Mouse (Mus musculus): ENCODE data around the gene Dnah11.

Dnah11 gene

DNA sequence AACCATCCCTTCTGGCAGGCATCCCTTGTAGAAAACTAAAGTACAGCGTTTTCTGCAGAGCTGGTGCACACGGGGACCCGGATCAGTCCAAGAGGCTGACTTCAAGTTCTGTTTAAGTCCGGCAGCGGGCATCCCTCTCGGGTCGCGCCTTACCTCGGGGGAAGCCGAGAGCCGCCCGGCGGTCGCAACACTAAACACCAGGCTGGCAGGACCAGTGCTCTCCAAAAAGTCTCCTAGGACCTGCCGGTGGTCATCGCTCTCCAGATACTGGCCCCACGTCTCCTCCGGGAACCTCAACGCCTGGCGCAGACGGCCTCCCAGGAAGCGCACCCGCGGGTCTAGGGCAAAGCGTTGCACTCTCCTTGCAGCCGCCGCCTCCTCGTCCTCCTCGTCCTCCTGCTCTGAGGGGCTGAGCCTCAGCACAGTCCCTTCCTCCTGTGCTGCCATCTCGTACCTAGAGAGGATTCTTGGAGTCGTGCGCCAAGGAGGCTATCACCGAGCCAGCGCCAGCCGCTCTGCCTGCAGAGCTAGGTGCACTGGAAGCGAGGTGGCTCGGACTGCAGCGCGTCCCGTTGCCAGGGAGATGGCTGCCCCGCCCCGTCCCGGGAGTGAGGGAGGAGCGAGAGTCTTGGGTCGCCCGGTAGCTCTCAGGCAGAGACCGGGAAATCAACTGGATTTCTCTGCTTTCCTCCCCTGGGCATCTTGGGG lies at the start of gene Dnah11:
Gene Dnah11 (minus strand): TSS at position 658 of the 708 bp plus-strand sequence.
- peak; percentile 54 to 59 for DNase-seq (ENCODE audit: low spot score in 2 of 2)

DNA sequence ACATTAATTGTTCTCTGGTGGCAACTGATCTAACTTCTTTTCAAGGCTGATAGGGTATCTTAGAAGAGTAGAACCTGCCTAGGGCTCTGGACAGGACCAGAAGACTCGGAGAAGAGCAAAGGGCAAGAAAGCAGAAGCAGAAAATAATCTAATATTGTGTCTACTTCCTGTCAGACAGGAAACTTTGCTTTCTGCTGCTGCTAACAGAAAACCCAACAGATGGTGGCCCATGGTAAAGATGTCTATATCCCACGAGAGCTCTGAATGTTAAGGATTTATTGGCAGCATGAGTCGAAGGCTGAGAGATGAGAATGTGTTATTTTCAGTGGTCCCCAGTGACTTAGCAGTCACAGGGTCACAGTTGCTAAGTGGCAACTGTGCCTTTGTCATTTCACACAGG lies 22.3 kb upstream of the Dnah11 start:
- DNase-seq (ENCODE audit: low spot score in 2 of 2): peak; percentile 4 to 11

DNA sequence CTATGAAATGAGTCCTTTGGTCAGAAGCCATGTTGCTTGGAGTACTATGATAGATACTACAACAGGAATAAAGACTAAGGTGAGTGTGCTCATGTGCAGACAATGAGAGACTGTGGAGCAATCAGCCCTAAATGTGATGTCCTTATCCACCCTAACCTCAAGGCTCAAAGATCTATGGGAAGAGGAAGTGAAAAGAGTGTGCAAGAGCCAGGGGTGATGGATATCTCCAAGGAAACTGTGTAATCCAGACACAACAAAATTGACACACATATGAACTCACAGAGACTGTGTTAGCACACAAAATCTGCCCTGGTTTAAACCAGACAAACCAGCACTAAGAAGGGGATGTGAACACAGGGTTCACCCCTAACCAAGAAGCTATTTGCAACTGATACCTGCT lies 21.2 kb upstream of the Dnah11 start:
- DNase-seq (ENCODE audit: low spot score in 2 of 2): no peak

DNA sequence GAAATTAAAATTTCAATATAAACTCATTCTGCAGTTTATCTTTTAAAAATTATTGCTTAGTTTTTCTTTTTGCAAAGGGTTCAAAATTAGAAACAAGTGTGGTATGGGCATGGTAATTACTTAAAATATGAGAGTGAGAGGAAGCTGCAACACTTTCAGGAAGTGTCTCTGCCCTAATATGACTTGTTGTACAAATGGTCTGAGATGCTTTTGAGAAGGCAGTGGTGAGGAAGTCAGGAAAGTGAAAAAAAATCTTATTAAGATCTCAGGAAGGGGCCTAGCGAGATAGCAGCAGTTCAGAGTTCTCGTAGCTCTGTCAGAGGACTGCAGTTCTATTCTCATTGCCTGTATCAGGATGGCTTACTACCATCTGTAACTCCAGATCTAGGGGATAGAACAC lies 13.3 kb upstream of the Dnah11 start:
- peak in 1 of 2 experiments; percentile 15 for DNase-seq (ENCODE audit: low spot score in 2 of 2)

DNA sequence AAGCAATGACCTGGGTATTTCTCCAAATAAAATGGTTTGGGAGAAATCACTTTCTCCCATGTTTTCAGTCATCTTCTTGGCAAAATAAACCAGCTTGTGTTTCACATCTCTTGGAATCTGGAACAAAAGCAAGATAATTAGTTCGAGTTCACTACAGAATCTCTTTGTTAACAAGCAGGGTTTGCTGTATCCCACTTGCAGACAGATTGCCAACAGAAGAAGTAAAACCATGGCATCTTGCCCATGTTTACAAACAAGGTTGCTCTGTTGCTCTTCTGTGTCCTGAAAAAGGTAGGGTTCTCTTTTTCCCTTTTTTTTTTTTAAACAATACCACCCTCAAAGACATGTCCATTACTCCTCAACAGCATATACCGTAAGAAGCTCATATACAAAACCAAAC lies 2.3 kb downstream of the Dnah11 start:
- no peak for DNase-seq (ENCODE audit: low spot score in 2 of 2)

DNA sequence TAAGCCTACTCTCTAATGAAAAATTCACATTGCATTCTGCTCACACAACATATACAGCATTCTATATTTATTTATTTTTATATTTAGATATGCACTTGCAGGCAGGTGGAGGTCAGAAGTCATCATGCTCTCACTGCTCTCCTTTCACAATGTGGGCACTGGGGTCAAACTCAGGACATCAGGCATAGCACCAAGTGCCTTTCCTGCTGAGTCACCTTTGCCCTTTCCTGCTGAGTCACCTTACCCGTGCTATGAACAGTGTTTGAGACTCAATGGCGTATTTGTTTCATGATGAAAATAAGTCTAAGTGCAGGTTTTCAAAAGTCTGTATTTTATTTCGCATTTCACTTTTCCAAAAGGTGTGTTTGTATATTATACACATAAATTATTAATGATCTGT lies 9.3 kb downstream of the Dnah11 start:
- no peak for DNase-seq (ENCODE audit: low spot score in 2 of 2)

DNA sequence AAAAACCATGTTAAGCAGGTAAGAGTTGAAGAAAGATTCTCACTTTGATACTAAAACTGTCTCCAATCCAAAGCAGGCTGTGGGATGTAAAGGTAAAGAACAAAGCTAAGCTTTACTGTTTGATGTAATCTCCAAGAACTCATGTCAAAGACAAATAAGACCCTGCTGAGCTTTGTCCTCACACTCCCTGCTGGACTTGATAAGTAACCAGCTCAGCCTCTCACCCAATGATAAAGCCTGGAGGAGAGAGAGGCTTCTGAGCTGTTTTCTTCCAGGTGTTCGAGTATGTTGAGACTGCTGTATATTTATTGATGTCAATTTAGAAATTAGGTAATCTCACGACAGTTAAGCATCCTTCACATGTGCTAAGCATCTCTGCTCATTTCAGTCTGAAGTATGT lies 11.2 kb downstream of the Dnah11 start:
- DNase-seq (ENCODE audit: low spot score in 2 of 2): no peak

DNA sequence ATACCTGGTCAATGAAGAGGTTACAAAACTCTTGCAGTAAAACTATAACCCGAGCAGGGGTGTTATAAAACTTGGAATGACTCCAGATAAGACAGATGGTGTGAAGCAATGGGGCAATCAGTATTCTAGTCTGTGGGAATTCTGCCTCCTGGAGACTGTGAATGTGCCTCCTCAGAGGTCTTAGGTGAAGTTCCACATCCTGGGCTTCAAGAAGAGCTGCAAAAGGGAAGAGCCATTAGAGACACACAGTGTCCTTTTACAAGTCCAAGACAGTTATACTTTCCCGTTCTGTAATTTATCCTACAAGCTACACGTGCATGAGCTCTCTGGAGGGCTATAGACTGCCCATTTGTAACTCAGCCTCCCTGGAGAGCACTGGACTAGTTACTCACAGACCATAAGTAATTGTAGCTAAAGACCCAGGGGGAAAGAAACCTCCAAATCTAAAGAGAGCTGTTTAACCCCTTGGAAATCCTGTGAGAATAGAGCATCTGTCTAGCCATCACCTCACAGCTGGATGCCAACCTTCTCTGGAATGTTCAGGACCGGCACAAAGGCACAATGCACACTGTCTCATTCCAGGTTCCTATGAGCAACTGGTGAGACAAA lies 11.9 kb downstream of the Dnah11 start:
- no peak for DNase-seq (ENCODE audit: low spot score in 2 of 2)

DNA sequence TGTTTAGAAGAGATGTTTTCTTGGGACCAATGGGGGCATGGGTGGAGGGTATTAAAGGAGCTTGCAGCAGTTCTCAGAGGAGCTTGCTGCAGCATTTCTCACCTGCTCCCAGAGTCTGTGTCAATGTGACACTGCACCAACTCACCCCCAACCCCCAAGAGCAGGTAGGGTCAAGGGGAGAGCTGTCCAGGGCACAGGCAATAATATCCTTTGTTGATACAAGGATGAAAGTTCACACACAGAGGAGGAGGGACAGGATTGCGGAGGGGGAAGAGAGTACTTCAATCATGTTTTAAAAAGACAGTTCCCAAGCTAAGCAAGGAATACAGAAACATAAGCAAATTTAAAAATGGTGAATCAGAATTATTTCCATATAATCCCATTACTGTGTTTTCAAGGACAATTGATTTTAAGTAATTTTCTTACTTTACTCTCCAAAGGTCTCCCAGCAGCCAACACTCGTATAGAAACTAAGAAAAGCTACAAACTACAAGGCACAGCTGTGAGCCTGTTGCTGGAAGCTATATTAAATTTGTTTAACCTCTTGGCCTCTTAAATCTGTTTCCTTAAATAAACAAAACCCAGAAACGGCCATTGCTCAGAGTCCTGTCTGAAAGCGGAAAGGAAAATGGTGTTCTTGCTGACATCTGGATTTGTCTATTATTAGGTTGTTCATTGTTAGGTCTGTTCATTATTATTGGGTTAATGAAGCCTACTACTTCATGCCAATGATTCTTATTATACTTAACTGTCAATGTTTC lies 12.5 kb downstream of the Dnah11 start:
- DNase-seq (ENCODE audit: low spot score in 2 of 2): no peak

DNA sequence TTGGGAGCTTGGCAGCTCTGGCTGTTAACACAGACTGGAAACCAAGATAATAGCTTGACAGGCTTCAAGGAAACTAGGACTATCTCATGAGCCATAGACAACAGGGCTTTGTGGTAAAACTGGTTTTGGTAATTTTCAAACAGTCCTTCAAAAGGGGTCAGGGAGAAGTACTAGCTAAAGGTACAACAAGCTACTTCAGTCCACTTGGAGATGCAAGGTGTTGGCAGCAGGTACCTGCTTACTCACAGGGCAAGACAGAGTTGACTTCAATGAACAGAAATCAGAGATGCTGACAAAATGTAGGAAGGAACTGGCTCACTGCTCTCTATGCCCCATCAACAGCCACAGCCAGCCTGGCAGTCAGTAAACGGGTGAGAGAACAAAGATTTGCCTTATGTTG lies 14.1 kb downstream of the Dnah11 start:
- DNase-seq (ENCODE audit: low spot score in 2 of 2): no peak

DNA sequence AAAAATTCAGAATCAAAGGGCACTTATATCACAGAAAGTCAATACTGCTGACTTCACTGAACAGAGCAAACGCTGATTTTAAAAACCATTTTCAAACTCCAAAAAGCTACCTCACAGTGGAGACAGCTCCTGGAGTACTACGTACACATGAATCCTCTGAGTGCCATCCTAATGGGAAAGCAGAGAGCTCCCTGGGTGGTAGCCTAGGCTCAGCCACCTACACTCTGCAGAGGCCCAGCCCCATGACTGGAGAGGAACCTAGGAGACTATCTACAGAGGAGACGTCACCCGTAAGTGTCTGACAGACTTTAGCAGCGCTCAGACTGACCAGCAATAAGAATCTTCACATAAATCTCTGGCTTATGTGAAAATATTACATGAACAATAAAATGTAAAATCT lies 21.1 kb downstream of the Dnah11 start:
- DNase-seq (ENCODE audit: low spot score in 2 of 2): no peak

DNA sequence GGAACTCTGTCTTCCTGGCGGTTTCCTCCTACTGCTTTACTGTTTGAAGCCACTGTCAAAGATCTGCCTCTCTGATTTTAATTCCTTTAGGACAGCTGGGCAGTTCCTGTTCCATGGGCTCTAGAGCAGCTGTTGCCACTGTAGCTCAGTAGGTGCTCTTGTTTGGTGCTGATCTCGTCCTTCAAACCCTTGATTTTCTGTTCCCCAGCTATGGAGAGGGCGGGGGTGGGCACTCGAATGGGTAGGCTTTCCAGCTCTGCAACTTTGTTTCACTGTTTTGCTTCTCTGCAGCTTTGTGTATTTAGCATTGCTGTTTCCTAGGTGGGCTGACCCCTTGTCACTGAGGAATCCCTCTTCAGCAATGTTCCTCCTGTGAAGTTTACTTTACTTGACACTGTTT lies 34.1 kb downstream of the Dnah11 start:
- no peak for DNase-seq (ENCODE audit: low spot score in 2 of 2)

DNA sequence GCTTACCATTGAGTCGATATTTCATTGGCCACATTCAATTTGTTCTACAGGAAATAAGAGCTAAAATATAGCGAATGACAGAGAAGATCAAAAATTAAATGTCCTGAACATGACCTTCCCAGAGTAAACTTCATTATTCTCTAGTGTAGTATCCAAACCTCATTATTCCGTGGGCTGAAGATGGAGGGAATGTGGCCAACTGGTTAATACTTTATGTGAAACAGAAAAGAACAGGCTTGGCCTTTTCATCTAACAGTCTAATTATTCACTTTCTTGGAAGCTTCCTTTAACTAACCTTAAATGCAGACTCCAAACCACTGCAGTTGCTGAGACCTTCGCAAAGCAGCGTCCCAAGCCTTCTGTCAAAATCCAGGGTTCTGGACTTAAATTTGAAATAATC lies 41.9 kb downstream of the Dnah11 start:
- no peak for DNase-seq (ENCODE audit: low spot score in 2 of 2)

DNA sequence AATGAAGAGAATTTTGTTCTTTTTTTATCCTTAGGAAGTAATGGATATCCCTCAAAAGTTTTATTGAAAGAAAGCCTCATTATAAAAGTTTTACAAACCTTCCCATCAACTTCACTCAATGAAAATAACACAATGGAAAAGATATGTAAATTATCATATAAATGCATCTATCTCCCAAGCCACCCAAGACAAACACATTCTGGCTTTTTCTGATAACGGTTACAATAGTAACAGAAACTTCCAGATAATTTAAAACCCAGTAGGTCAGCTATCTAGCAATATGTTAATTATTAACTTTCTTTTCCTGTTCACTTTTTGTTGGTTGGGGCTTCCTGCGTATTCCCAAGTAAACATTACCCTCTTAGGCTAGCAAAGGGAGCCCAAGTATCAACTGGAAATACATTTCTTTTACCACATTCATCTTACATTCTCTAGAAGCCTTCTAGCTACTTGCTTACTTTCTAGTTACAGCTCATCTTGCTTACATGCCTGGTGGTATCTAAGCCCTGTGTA lies 51.3 kb downstream of the Dnah11 start:
- no peak for DNase-seq (ENCODE audit: low spot score in 2 of 2)

DNA sequence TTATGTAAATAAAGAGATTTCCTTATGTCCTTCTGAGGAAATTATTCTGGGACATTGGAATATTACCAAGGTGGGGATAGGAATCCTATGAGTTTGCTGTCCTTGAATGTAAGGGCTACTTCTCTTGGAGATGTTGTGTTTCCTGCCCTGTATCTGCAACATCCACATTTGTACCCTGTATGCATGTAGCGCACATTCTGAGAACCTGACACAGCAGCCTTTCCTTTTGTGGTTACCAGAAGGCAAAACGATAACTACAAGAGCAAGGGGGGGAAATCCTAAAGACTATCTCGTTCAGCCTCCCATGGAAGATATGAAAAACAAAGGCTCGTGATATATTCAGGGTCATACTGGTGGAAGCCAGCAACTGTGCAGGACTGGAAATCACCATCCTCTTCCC lies 70.7 kb downstream of the Dnah11 start:
- no peak for DNase-seq (ENCODE audit: low spot score in 2 of 2)

DNA sequence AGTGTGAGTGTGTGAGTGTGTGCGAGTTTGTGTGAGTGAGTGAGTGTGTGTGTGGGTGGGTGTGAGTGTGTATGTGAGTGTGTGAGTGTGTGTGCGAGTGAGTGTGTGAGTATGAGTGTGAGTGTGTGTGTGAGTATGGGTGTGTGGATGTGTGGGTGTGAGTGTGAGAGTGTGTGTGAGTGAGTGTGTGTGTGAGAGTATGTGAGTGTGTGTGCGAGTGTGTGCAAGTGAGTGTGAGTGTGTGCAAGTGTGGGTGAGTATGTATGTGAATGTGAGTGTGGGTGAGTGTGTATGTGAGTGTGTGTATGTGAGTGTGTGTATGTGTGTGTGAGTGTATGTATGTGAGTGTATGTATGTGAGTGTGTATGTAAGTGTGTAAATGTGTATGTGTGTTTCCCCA lies 79.2 kb downstream of the Dnah11 start:
- DNase-seq (ENCODE audit: low spot score in 2 of 2): no peak

DNA sequence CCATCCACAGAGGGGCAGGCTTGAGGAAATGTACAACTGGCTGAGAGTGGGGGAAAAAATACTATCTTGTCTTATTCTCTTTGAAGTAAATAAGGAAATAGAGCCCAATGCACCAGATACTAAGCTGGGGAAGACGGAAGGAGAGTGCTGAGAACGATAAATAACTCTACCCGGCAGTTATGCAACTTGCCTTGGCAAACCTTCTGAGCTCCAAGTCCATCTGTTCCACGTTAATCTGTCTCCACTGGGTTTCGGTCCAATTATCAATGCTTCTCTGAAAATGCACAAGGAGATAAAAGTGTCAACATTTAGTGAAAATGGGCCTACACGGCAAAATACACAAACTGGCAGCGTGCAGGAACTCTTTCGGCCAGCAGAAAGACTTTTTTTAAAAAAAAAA lies 86.2 kb downstream of the Dnah11 start:
- no peak for DNase-seq (ENCODE audit: low spot score in 2 of 2)

DNA sequence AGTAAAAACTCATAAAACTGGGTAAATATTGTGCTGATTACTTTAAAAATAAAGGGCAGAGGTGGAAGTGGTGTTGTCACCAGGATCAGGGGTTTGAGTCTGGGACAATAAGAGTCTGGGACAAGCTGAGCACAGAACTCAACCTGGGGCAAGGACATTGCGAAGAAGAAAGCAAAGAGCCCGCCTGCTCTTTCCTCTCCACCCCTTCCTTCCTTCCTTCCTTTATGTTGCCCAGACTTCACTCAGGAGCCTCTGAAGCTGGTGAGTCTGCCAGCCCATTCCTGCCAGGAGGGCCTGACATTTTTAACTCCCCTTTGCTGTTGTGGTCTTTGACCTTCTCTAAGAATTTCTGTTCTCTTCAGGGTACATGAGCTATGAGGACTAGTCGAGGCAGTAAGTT lies 86.9 kb downstream of the Dnah11 start:
- no peak for DNase-seq (ENCODE audit: low spot score in 2 of 2)

DNA sequence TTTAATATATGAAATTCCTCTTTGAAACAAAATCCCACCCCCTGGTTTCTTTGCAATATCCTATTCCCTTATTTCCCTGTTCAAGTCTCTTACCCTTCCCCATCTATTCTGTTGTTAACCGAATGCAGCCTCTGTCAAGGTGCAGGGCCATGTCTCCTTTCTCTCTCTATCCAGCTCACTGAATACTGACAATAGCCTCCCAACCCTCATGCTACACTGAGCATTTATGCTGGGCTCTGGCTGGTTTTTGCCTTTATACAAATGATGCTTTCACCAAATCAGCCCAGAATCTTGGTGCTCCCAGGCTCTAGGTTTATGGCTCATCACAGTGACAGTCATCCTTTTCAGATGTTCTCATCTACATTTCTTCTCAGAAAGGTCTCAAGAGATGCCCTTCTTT lies 91.1 kb downstream of the Dnah11 start:
- DNase-seq (ENCODE audit: low spot score in 2 of 2): no peak

DNA sequence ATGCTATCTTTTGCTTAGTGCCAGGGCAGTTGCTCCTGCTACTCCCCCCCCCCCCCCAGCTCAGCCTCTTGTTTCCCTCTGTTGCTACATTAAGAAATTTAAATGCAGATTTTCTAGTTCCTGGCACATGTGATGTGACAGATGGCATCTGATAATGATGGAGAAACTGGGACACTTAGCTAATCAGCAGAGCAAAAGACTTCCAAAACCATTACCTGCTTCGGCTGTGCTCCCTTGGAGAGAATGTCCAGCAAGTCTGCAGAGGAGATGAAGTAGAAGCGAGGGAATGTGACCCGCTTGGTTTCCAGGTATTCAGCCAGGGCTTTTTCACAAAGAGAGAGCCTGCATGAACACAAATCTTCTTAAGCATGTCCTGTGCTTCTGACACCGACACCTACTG lies 94.3 kb downstream of the Dnah11 start:
- DNase-seq (ENCODE audit: low spot score in 2 of 2): no peak

DNA sequence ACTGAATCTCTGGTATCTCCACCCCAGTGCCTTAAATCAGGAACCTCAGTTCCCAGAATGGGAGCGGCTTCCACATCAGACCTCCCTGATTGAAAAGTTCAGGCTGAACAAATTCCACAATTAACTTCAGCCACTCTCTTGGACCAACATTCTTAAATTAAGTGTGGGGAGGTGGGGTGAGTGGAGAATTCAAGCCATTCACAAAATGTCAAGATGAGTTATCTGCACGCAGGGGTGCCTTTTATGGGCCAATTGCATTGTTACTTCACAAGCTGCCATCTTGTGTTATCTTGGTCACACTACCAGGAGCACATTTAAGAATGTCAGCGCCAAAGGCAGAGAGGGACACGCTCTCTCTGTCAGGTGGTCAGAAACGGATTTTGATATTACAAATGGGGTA lies 99.1 kb downstream of the Dnah11 start:
- DNase-seq (ENCODE audit: low spot score in 2 of 2): no peak

DNA sequence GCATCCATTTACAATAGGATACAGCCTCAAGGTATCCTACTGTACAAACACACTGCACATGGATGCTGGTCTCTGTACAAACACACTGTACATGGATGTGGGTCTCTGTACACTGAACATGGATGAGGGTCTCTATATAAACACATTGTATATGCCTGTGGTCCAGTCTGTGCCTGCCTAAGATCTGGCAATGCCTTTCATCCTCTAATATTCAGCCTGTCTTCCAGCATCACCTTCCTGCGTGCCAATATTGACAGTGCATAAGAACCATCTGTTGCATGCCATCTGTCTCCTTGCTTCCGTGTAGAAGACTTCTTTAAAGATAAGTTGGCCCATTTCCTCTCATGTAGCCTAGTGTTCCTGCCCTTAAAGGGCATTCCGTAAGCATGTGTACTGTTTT lies 100.6 kb downstream of the Dnah11 start:
- DNase-seq (ENCODE audit: low spot score in 2 of 2): no peak

DNA sequence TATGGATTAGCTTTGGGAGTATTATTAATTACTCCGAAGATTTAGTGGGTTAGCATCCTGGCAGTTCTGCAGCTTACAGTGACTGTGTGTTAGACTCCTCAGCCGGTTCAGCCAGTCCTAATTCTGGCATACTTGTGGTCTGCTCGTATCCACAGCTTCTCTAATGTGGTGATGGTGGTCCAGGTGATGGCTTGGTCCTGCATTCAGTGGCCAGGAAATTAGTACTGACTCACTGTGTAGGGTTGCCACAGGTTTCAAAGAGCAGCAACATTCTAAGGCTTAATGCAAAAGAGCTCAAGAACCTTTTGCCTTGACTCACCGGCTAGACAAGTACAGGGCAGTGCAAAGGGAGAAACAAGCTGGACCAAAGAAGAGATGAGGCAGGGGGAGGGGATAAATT lies 103.9 kb downstream of the Dnah11 start:
- no peak for DNase-seq (ENCODE audit: low spot score in 2 of 2)
